Mouse (Mus musculus) embryo, embryonic 10.5 days (tissue): ENCODE measurements around the gene Psmb9.
"Not testable (repeated sequence)": the region's sequence is repeated elsewhere in the genome, so short reads cannot be mapped to it uniquely, and the experiment has no call there.

Source experiments
- DNase-seq: peaks from one replicate; pipeline ENCODE4 v3.0.0-alpha.2; 2015; ENCODE audit warnings: low spot score

Gene Psmb9

GRCm38 (mm10) chr17:34183564-34184219 lies 3.9 kb downstream of the Psmb9 start:
- no peak for DNase-seq

GRCm38 (mm10) chr17:34179913-34180859 lies 7.4 kb downstream of the Psmb9 start:
- DNase-seq, result no peak

GRCm38 (mm10) chr17:34179019-34179418 lies 8.5 kb downstream of the Psmb9 start:
- no peak for DNase-seq

- DNase-seq, result no peak
Measured at GRCm38 (mm10) chr17:34177179-34177578, 10.4 kb downstream of the Psmb9 start.

GRCm38 (mm10) chr17:34174075-34174474 lies 13.5 kb downstream of the Psmb9 start:
- DNase-seq, result no peak

GRCm38 (mm10) chr17:34172528-34172927 lies 15.0 kb downstream of the Psmb9 start:
- DNase-seq, result no peak

GRCm38 (mm10) chr17:34170877-34171498 lies 16.6 kb downstream of the Psmb9 start:
- DNase-seq, result peak; percentile 85

- DNase-seq, result no peak
Measured at GRCm38 (mm10) chr17:34170487-34170876, 17.1 kb downstream of the Psmb9 start.

GRCm38 (mm10) chr17:34169279-34169678 lies 18.3 kb downstream of the Psmb9 start:
- peak; percentile 63 for DNase-seq

GRCm38 (mm10) chr17:34165033-34165730 lies 22.4 kb downstream of the Psmb9 start:
- no peak for DNase-seq

- DNase-seq, result peak; percentile 13
Measured at GRCm38 (mm10) chr17:34164202-34164895, 23.2 kb downstream of the Psmb9 start.

GRCm38 (mm10) chr17:34155534-34155933 lies 32.0 kb downstream of the Psmb9 start:
- no peak for DNase-seq

- peak; percentile 57 for DNase-seq
Measured at GRCm38 (mm10) chr17:34152923-34153322, 34.6 kb downstream of the Psmb9 start, which contains the start of gene H2-DMb1. TSS of gene H2-DMb1 (plus strand) at chr17:34153072.

- DNase-seq, result no peak
Measured at GRCm38 (mm10) chr17:34144960-34145371, 42.6 kb downstream of the Psmb9 start.

- DNase-seq, result not testable (repeated sequence)
Measured at GRCm38 (mm10) chr17:34144221-34144620, 43.3 kb downstream of the Psmb9 start.

- DNase-seq, result no peak
Measured at GRCm38 (mm10) chr17:34143461-34143860, 44.1 kb downstream of the Psmb9 start.

- DNase-seq, result no peak
Measured at GRCm38 (mm10) chr17:34143033-34143432, 44.5 kb downstream of the Psmb9 start, which contains the start of gene H2-DMb2. TSS of gene H2-DMb2 (plus strand) at chr17:34143307.

- DNase-seq, result no peak
Measured at GRCm38 (mm10) chr17:34142456-34143010, 45.0 kb downstream of the Psmb9 start.

- no peak for DNase-seq
Measured at GRCm38 (mm10) chr17:34141448-34141847, 46.1 kb downstream of the Psmb9 start.

- no peak for DNase-seq
Measured at GRCm38 (mm10) chr17:34140240-34140639, 47.3 kb downstream of the Psmb9 start.

GRCm38 (mm10) chr17:34139416-34139815 lies 48.1 kb downstream of the Psmb9 start:
- peak; percentile 74 for DNase-seq
